Mouse (Mus musculus) kidney, adult 8-10 months (tissue): ENCODE measurements around the gene Crygb.

ENCODE experiments used
- DNase-seq, 2 experiments: peaks; one replicate each; pipeline ENCODE4 v3.0.0; 2022

Gene Crygb

GRCm38 (mm10) chr1:65082188-65082587, at the start of gene Crygb:
Gene Crygb, minus strand, starts transcription at chr1:65082288.
- no peak for DNase-seq

- no peak for DNase-seq
Measured at GRCm38 (mm10) chr1:65131671-65132070, 49.6 kb upstream of the Crygb start.

GRCm38 (mm10) chr1:65130226-65130625, 48.1 kb upstream of the Crygb start:
- peak; percentile 64 to 78 for DNase-seq

- peak; percentile 30 to 63 for DNase-seq
Measured at GRCm38 (mm10) chr1:65129634-65130180, 47.6 kb upstream of the Crygb start.

GRCm38 (mm10) chr1:65122574-65123372, 40.7 kb upstream of the Crygb start, which contains the start of gene D630023F18Rik:
Gene D630023F18Rik, minus strand, starts transcription at chr1:65123214.
- DNase-seq, result no peak

- DNase-seq, result no peak
Measured at GRCm38 (mm10) chr1:65119438-65119837, 37.4 kb upstream of the Crygb start, which contains the start of gene Gm28845. Gene Gm28845, minus strand, starts transcription at chr1:65119558.

GRCm38 (mm10) chr1:65118150-65118913, 36.2 kb upstream of the Crygb start:
- DNase-seq, result peak; percentile 80 to 90

- DNase-seq, result peak in 1 of 2 experiments; percentile 32
Measured at GRCm38 (mm10) chr1:65113536-65114172, 31.6 kb upstream of the Crygb start.

GRCm38 (mm10) chr1:65112807-65113196, 30.7 kb upstream of the Crygb start:
- peak in 1 of 2 experiments; percentile 40 for DNase-seq

- peak; percentile 74 to 78 for DNase-seq
Measured at GRCm38 (mm10) chr1:65112031-65112806, 30.1 kb upstream of the Crygb start.

- no peak for DNase-seq
Measured at GRCm38 (mm10) chr1:65109756-65110435, 27.8 kb upstream of the Crygb start.

- no peak for DNase-seq
Measured at GRCm38 (mm10) chr1:65109196-65109595, 27.1 kb upstream of the Crygb start.

- no peak for DNase-seq
Measured at GRCm38 (mm10) chr1:65107654-65108279, 25.7 kb upstream of the Crygb start.

- no peak for DNase-seq
Measured at GRCm38 (mm10) chr1:65103273-65103672, 21.2 kb upstream of the Crygb start, which contains the start of gene Cryga. Gene Cryga, minus strand, starts transcription at chr1:65103373.

GRCm38 (mm10) chr1:65096953-65097352, 14.9 kb upstream of the Crygb start:
- no peak for DNase-seq

- DNase-seq, result no peak
Measured at GRCm38 (mm10) chr1:65091566-65091965, 9.5 kb upstream of the Crygb start.

- no peak for DNase-seq
Measured at GRCm38 (mm10) chr1:65090370-65090769, 8.3 kb upstream of the Crygb start.

- DNase-seq, result no peak
Measured at GRCm38 (mm10) chr1:65088567-65089356, 6.7 kb upstream of the Crygb start.

- no peak for DNase-seq
Measured at GRCm38 (mm10) chr1:65075607-65076006, 6.5 kb downstream of the Crygb start.

GRCm38 (mm10) chr1:65073589-65073988, 8.5 kb downstream of the Crygb start, which contains the start of gene Crygc:
Gene Crygc, minus strand, starts transcription at chr1:65073689.
- no peak for DNase-seq
